Mouse (Mus musculus) naive thymus-derived CD4-positive, alpha-beta T cell, adult 2 months (primary cell): Measurements from ENCODE around the gene Amz1.

Source experiments
- DNase-seq: peaks from one replicate; pipeline ENCODE4 v3.0.0-alpha.2; 2011; ENCODE audit warnings: low read depth

Gene Amz1

GRCm38 (mm10) chr5:140801782-140802181 is 77.9 kb downstream of the Amz1 start:
- no peak for DNase-seq

DNA sequence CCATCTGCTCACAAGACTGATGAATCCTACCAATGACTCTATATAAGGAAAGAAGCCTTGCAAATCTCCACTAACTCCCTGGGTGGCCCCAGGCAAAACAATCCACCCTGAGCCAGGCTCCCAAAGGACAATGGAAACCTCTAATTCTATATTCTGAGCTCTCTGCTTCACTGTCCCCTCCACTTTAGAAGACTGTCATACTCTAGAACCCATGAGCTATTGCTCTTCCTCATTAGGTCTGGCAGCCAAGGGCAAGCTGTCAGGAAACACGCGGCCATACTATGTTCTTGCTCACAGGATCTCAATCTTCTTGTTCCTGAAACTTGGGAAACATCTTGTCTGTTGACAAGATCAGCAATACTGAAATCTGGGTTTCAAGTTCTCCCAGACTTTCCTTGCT is 82.3 kb downstream of the Amz1 start:
- DNase-seq = no peak

GRCm38 (mm10) chr5:140806939-140807338 is 83.0 kb downstream of the Amz1 start:
- DNase-seq = no peak
